Comparison of ENCODE assay signal across 12 mouse cellular contexts in the genomic region with DNA sequence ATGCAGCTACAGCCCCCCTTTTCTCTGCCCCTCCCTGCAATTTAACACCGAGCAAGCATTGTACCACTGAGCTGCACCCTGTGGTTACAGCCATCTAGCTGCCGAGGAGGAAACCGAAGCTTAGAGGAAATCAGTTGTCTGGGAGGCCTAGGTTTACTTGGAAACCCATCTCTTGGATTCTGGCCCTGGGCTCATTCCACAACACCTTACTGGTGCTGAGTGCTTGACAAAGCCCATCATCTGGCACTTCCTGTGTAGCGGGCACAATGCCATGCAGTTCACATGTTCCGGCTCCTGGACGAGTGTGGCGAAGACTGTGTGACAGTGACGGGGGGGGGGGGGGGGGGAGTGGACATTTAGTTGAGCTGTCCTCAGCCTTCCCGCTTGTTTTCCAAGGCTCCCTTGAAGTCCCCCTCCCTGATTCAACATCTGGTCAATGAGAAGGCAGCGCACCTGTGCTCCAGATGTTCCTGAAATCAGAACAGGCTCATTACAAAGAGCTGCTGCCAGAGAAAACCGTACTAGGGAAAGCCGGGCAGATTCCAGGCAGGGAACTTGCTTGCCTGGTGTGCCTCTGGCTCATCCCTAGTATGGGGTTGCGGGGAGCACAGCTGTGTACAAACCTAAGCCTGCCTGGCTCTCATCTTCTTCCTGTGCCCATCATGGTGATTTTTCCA. TPM values are rescaled to one million over a fixed set of nuclear protein-coding genes. Genes with fewer than 3 reads are reported as not detected.
DNase-seq lines count a peak whose midpoint lies in the region; ATAC-seq and TF ChIP-seq lines count a peak whose summit lies in the region.
"Had no signal": no experiment of that assay in that cellular context is flagged by ENCODE, and none has a peak within 500 bp of the region (broad histone marks: within the 10 kb centered on the region; RNA-seq: fewer than 3 reads in every experiment).

No protein-coding gene starts in this region.

- H3K4me1 ChIP-seq in kidney, adult 2 months (ENCODE audit: control insufficient read depth, insufficient read depth, low read length), result peaks cover 39% of the 10 kb centered on the region
- H3K4me1 ChIP-seq in forebrain, postnatal 0 days (ENCODE audit: insufficient read depth), result no peaks in the 10 kb centered on the region
- H3K4me1 ChIP-seq in hindbrain, embryonic 10.5 days (replicated peaks), result peaks cover 27% of the 10 kb centered on the region

- TF ChIP-seq POLR2A in kidney, adult 2 months (IDR thresholded peaks at IDR 0.05; ENCODE audit: low read depth, low read length), result no peak

- peak; percentile 54 for DNase-seq in kidney, adult 2 months
- DNase-seq in kidney, postnatal 10 days, result no peak
- peak; percentile 80 for DNase-seq in forelimb bud, embryonic 11.5 days (ENCODE audit: low read depth, low spot score)
- DNase-seq in heart, postnatal 25 days (ENCODE audit: low spot score), result peak; percentile 23
- peak; percentile 62 to 79 for DNase-seq in lung, postnatal 4 days
- DNase-seq in forebrain, postnatal 0 days, result no peak
- no peak for DNase-seq in hindbrain, embryonic 10.5 days (ENCODE audit: low spot score)
- no peak for DNase-seq in retina, postnatal 1 day
- DNase-seq: liver, embryonic 13.5 days had no signal

- H3K9ac ChIP-seq in forebrain, postnatal 0 days, result no peak overlapping the region
- H3K9ac ChIP-seq: liver, embryonic 13.5 days had no signal

- H3K4me2 ChIP-seq in forebrain, postnatal 0 days (ENCODE audit: low read depth), result no peak overlapping the region
- H3K4me2 ChIP-seq: liver, embryonic 13.5 days had no signal

- 33% methylated on average over 12 of the region's 13 CpGs for WGBS in kidney, adult 2 months
- 40% methylated on average over 13 of the region's 13 CpGs for WGBS in forebrain, postnatal 0 days
- WGBS in hindbrain, embryonic 10.5 days, result 56% methylated on average over 12 of the region's 13 CpGs

- no peaks in the 10 kb centered on the region for H3K27me3 ChIP-seq in kidney, adult 2 months (replicated peaks; ENCODE audit: control insufficient read depth, insufficient read depth, low read length)
- H3K27me3 ChIP-seq in forebrain, postnatal 0 days (ENCODE audit: insufficient read depth, low read length), result no peaks in the 10 kb centered on the region
- 0 out of 2 replicates have a peak, but pooled peaks cover 6% of the 10 kb centered on the region for H3K27me3 ChIP-seq in hindbrain, embryonic 10.5 days (ENCODE audit: insufficient read depth, poor library complexity, severe bottlenecking)

- H3K27ac ChIP-seq in kidney, adult 2 months (ENCODE audit: insufficient read depth, low read depth, low read length), result no peak overlapping the region
- no peak overlapping the region for H3K27ac ChIP-seq in forebrain, postnatal 0 days (ENCODE audit: low read depth, low read length)
- H3K27ac ChIP-seq in hindbrain, embryonic 10.5 days, result no peak overlapping the region
- H3K27ac ChIP-seq: liver, embryonic 13.5 days had no signal

- TF ChIP-seq CTCF in kidney, adult 2 months (conservative IDR thresholded peaks at IDR 0.05; ENCODE audit: insufficient read depth, insufficient read length, low read depth, low read length), result no peak
- TF ChIP-seq CTCF in forebrain, postnatal 0 days (IDR thresholded peaks at IDR 0.05; ENCODE audit: low read depth), result no peak

- no peaks in the 10 kb centered on the region for H3K9me3 ChIP-seq in forebrain, postnatal 0 days (ENCODE audit: low read length)
- no peaks in the 10 kb centered on the region for H3K9me3 ChIP-seq in hindbrain, embryonic 10.5 days
- H3K9me3 ChIP-seq: liver, embryonic 13.5 days had no signal

- no peak overlapping the region for H3K4me3 ChIP-seq in kidney, adult 2 months (ENCODE audit: insufficient read depth, low read depth, low read length)
- no peak overlapping the region for H3K4me3 ChIP-seq in forebrain, postnatal 0 days (ENCODE audit: low read depth, low read length)
- no peak overlapping the region for H3K4me3 ChIP-seq in hindbrain, embryonic 10.5 days
- H3K4me3 ChIP-seq: liver, embryonic 13.5 days had no signal

- no peak for ATAC-seq in forebrain, postnatal 0 days
- ATAC-seq: activated CD4-positive, CD25-positive, alpha-beta regulatory T cell, adult 4 months; CD4-positive, CD25-positive, alpha-beta regulatory T cell, adult 4 months had no signal

- H3K36me3 ChIP-seq in kidney, adult 2 months (ENCODE audit: control insufficient read depth, insufficient read depth, low read length), result no peaks in the 10 kb centered on the region
- H3K36me3 ChIP-seq in forebrain, postnatal 0 days (ENCODE audit: insufficient read depth), result no peaks in the 10 kb centered on the region
- no peaks in the 10 kb centered on the region for H3K36me3 ChIP-seq in hindbrain, embryonic 10.5 days
- H3K36me3 ChIP-seq: liver, embryonic 13.5 days had no signal

- intact Hi-C loops in heart, postnatal 25 days (cut with DNase I), result no loop called here

RNA-seq across cellular contexts. Expression of a gene that starts 4.6 kb away (rescaled TPM):
- 94.5 and 122 TPM in 2 replicates for polyA plus RNA-seq in kidney, adult 2 months (2012; rRNA removed)
- 10 to 100 TPM; 22.2 to 26.8 TPM for total RNA-seq in heart, postnatal 25 days (2021)
- total RNA-seq in forebrain, postnatal 0 days (2014; rRNA removed), result 88.0 and 167 TPM in 2 replicates
- 105 and 110 TPM in 2 replicates for polyA plus RNA-seq in forebrain, postnatal 0 days (2015; fragmentation: Nextera tagmentation; extraction: Ambion mirVana)
- polyA plus RNA-seq in hindbrain, embryonic 10.5 days (2016; fragmentation: Nextera tagmentation; extraction: Ambion mirVana), result 61.5 and 76.4 TPM in 2 replicates

RNA-seq across cellular contexts. Expression of a gene that starts 8.5 kb away (rescaled TPM):
- polyA plus RNA-seq in kidney, adult 2 months (2012; rRNA removed), result 194 and 212 TPM in 2 replicates
- total RNA-seq in heart, postnatal 25 days (2021), result 10 to 100 TPM; 19.7 to 22.4 TPM
- total RNA-seq in forebrain, postnatal 0 days (2014; rRNA removed), result 11.8 and 14.0 TPM in 2 replicates
- polyA plus RNA-seq in forebrain, postnatal 0 days (2015; fragmentation: Nextera tagmentation; extraction: Ambion mirVana), result 8.0 and 16.5 TPM in 2 replicates
- 14.8 and 18.0 TPM in 2 replicates for polyA plus RNA-seq in hindbrain, embryonic 10.5 days (2016; fragmentation: Nextera tagmentation; extraction: Ambion mirVana)
- total RNA-seq: granulocyte monocyte progenitor cell, adult 5-6 weeks had no signal

RNA-seq across cellular contexts. Expression of a gene that starts 8.6 kb away (rescaled TPM):
- polyA plus RNA-seq in kidney, adult 2 months (2012; rRNA removed), result 22.1 and 23.4 TPM in 2 replicates
- total RNA-seq in heart, postnatal 25 days (2021), result 1 to 10 TPM; 1.4 to 2.5 TPM
- 3.6 and 10.5 TPM in 2 replicates for total RNA-seq in forebrain, postnatal 0 days (2014; rRNA removed)
- 10.0 and 10.7 TPM in 2 replicates for polyA plus RNA-seq in forebrain, postnatal 0 days (2015; fragmentation: Nextera tagmentation; extraction: Ambion mirVana)
- polyA plus RNA-seq in hindbrain, embryonic 10.5 days (2016; fragmentation: Nextera tagmentation; extraction: Ambion mirVana), result 4.4 and 4.5 TPM in 2 replicates
- total RNA-seq: granulocyte monocyte progenitor cell, adult 5-6 weeks had no signal
- polyA plus RNA-seq: CD4-positive, CD25-positive, alpha-beta regulatory T cell, adult 4 months had no signal

RNA-seq across cellular contexts. Expression of a gene that starts 21.4 kb away (rescaled TPM):
- 0.10 TPM in 1 of 2 replicates, not detected in the other for polyA plus RNA-seq in kidney, adult 2 months (2012; rRNA removed)
- not detected for total RNA-seq in heart, postnatal 25 days (2021)
- total RNA-seq in forebrain, postnatal 0 days (2014; rRNA removed), result not detected in 2 replicates
- polyA plus RNA-seq in forebrain, postnatal 0 days (2015; fragmentation: Nextera tagmentation; extraction: Ambion mirVana), result not detected in 2 replicates
- not detected in 2 replicates for polyA plus RNA-seq in hindbrain, embryonic 10.5 days (2016; fragmentation: Nextera tagmentation; extraction: Ambion mirVana)
- total RNA-seq: granulocyte monocyte progenitor cell, adult 5-6 weeks had no signal
- polyA plus RNA-seq: CD4-positive, CD25-positive, alpha-beta regulatory T cell, adult 4 months; liver, embryonic 13.5 days had no signal

RNA-seq across cellular contexts. Expression of a gene that starts 33.8 kb away (rescaled TPM):
- 36.8 and 43.6 TPM in 2 replicates for polyA plus RNA-seq in kidney, adult 2 months (2012; rRNA removed)
- 10 to 100 TPM; 14.4 to 21.9 TPM for total RNA-seq in heart, postnatal 25 days (2021)
- 21.7 and 23.9 TPM in 2 replicates for total RNA-seq in forebrain, postnatal 0 days (2014; rRNA removed)
- polyA plus RNA-seq in forebrain, postnatal 0 days (2015; fragmentation: Nextera tagmentation; extraction: Ambion mirVana), result 10.9 and 17.6 TPM in 2 replicates
- polyA plus RNA-seq in hindbrain, embryonic 10.5 days (2016; fragmentation: Nextera tagmentation; extraction: Ambion mirVana), result 1.9 and 3.3 TPM in 2 replicates

Comparison
In these comparisons a context has a peak if more than half of its experiments do, and no peak if none do; other contexts are left out.
1. DNase-seq: peak in kidney, adult 2 months (single experiment), forelimb bud, embryonic 11.5 days (single experiment), heart, postnatal 25 days (single experiment) and lung, postnatal 4 days (2 of 2); none in kidney, postnatal 10 days (single experiment), forebrain, postnatal 0 days (single experiment), hindbrain, embryonic 10.5 days (single experiment) and retina, postnatal 1 day (single experiment).
2. RNA of a gene that starts 8.5 kb away (polyA plus RNA-seq): 194 to 212 TPM in kidney, adult 2 months; 8.0 to 16.5 TPM in forebrain, postnatal 0 days and 14.8 to 18.0 TPM in hindbrain, embryonic 10.5 days; every median in the first group is over 10 times any median in the second.